Mouse (Mus musculus) liver, embryonic 13.5 days (tissue): ENCODE measurements around the gene Inka2. TPM values are rescaled to one million over a fixed set of nuclear protein-coding genes. Genes with fewer than 3 reads are reported as not detected.
"Not testable (repeated sequence)": the region's sequence is repeated elsewhere in the genome, so short reads cannot be mapped to it uniquely, and the experiment has no call there.

Experiments
- ATAC-seq: fragments of 200-750 bp; cut with Nextera tagmentation; 2 replicates; pipeline ENCODE4 v1.8.0; 2017; ENCODE audit warnings: low read depth, mild to moderate bottlenecking, moderate number of reproducible peaks, moderate library complexity
- DNase-seq: peaks from one replicate; pipeline ENCODE4 v3.0.0; 2022
- H3K27ac ChIP-seq: fragments of 300-500 bp; sonication (generic); 2 replicates; pipeline ENCODE4 v1.5.1; 2015; ENCODE audit warnings: moderate library complexity, mild to moderate bottlenecking, inconsistent platforms
- H3K27me3 ChIP-seq: fragments of 300-500 bp; sonication (generic); 2 replicates; pipeline ENCODE4 v1.6.1; 2015; ENCODE audit warnings: mild to moderate bottlenecking, inconsistent platforms
- H3K36me3 ChIP-seq: fragments of 300-500 bp; sonication (generic); 2 replicates; pipeline ENCODE4 v1.6.1; 2015; ENCODE audit warnings: mild to moderate bottlenecking, inconsistent platforms
- H3K4me1 ChIP-seq: fragments of 300-500 bp; sonication (generic); replicated peaks from 2 replicates; pipeline ENCODE4 v1.6.1; 2015; ENCODE audit warnings: inconsistent platforms
- H3K4me2 ChIP-seq: fragments of 300-500 bp; sonication (generic); 2 replicates; pipeline ENCODE4 v1.6.1; 2015; ENCODE audit warnings: inconsistent platforms, mild to moderate bottlenecking, moderate library complexity
- H3K4me3 ChIP-seq: fragments of 300-500 bp; sonication (generic); replicated peaks from 2 replicates; pipeline ENCODE4 v1.5.1; 2015; ENCODE audit warnings: mild to moderate bottlenecking, inconsistent platforms
- H3K9ac ChIP-seq: fragments of 300-500 bp; sonication (generic); 2 replicates; pipeline ENCODE4 v1.6.1; 2015; ENCODE audit warnings: mild to moderate bottlenecking, inconsistent platforms
- H3K9me3 ChIP-seq: fragments of 300-500 bp; sonication (generic); replicated peaks from 2 replicates; pipeline ENCODE4 v1.6.1; 2016; ENCODE audit warnings: inconsistent platforms
- WGBS: fragments of 180-500 bp; shearing (Covaris S2); methylation state at CpG from one replicate; pipeline ENCODE4 v1.1.7; 2015; ENCODE audit not compliant: insufficient replicate concordance; 5-methylcytosine and 5-hydroxymethylcytosine counted together
- polyA plus RNA-seq: library from polyadenylated mRNA; unstranded; fragments of >200 nt; fragmentation: Nextera tagmentation; extraction: Ambion mirVana; gene quantifications from 2 replicates; pipeline ENCODE4 v1.2.1, GENCODE M21; 2015

Inka2 gene
- polyA plus RNA-seq, 1 experiment from 2014 or later, result 0.31 TPM

DNA sequence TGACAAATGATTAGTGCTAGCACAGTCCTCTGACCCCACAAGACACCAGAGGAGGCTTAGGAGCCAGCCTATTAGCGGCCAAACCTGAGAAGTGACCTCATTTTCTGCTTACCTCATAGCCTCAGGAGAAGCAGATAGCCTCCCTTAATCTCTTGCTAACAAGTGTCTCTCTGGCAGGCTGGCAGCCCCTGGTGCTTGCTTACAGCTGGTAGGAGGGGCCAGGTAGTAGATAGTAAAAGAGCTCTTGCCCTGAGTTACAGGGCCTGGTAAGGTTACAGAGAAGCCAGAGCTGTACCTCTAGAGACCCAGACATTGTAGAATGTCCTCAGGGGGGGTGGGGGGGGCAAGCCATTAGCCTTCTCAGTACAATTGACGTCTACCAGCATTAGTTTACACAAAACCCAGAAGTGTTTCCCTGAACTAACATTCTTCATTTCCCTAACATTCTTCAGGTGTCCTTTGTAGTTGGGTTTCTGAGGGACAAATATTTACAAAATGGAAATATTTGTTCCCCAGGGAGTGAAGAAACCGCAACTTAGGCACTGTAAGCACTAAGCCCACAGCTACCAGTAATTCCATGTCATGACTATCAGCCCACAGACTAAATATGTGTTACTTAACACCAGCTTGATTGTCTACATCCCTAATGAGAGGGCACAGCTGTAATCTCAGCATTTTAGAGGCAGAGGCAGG, 5.0 kb upstream of the Inka2 start:
- H3K27me3 ChIP-seq, result peaks cover 28% of the 10 kb centered on the region
- DNase-seq (peak; percentile 79), ATAC-seq (peak; percentile 95)
- H3K4me2 ChIP-seq, result peak overlapping the region; percentile 44
- no peaks in the 10 kb centered on the region for H3K36me3 ChIP-seq
- WGBS, result 43% methylated on average over 3 of the region's 3 CpGs
- peak overlapping the region; percentile 87 for H3K27ac ChIP-seq
- H3K9ac ChIP-seq, result peak overlapping the region; percentile 46
- no peak overlapping the region for H3K4me3 ChIP-seq
- peaks cover 80% of the 10 kb centered on the region for H3K4me1 ChIP-seq
- no peaks in the 10 kb centered on the region for H3K9me3 ChIP-seq

- peak overlapping the region; percentile 61; the same call in 1 of the 2 replicates for H3K9ac ChIP-seq
- peak overlapping the region; percentile 20; the same call in 1 of the 2 replicates for H3K4me3 ChIP-seq
- DNase-seq, ATAC-seq, H3K9me3 ChIP-seq, H3K36me3 ChIP-seq: not testable (repeated sequence)
- H3K4me2 ChIP-seq, result peak overlapping the region; percentile 56
- peaks cover 23% of the 10 kb centered on the region for H3K27me3 ChIP-seq
- 17% methylated on average over 1 of the region's 1 CpGs for WGBS
- H3K4me1 ChIP-seq, result peaks cover 91% of the 10 kb centered on the region
- peak overlapping the region; percentile 79 for H3K27ac ChIP-seq
Measured at GRCm38 (mm10) chr3:105700786-105701185, 3.6 kb upstream of the Inka2 start.

DNA sequence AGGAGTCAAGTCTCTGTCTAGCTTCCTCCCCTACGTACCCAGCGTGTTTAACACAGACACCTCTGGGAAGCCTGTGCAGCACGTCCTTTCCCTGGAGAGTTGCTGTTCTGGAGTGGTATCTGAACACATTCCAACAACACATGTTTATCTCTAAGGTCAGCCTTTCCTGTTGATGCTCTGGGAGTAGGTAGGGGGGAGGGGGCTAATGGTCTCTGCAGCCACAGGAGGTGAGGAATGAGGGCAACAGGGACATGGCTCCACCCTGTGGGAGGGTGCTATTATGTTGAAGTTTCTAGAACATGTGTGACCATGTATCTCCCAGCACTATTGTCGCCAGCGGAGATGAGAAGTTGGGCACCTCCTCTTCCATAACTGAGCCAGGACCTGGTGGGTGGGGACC, 3.0 kb upstream of the Inka2 start:
- Histone ChIP-seq H3K27ac (peak overlapping the region; percentile 79), H3K27me3 (peaks cover 23% of the 10 kb centered on the region), H3K9me3 (no peaks in the 10 kb centered on the region), H3K4me2 (peak overlapping the region; percentile 56), H3K9ac (peak overlapping the region; percentile 61), H3K4me1 (peaks cover 87% of the 10 kb centered on the region), H3K4me3 (peak overlapping the region; percentile 20; the same call in 1 of the 2 replicates), H3K36me3 (no peaks in the 10 kb centered on the region)
- ATAC-seq (peak; percentile 12), DNase-seq (peak; percentile 54)
- 17% methylated on average over 5 of the region's 5 CpGs for WGBS

- Histone ChIP-seq H3K9ac (peak overlapping the region; percentile 71; the same call in 1 of the 2 replicates), H3K4me3 (no peak overlapping the region), H3K36me3 (no peaks in the 10 kb centered on the region), H3K27me3 (peaks cover 33% of the 10 kb centered on the region), H3K9me3 (no peaks in the 10 kb centered on the region), H3K4me1 (peaks cover 79% of the 10 kb centered on the region), H3K27ac (peak overlapping the region; percentile 39), H3K4me2 (peak overlapping the region; percentile 94)
- DNase-seq (no peak), ATAC-seq (no peak)
- 55% methylated on average over 6 of the region's 6 CpGs for WGBS
Measured at GRCm38 (mm10) chr3:105703571-105703970, 828 bp upstream of the Inka2 start.

GRCm38 (mm10) chr3:105705061-105705549, 706 bp downstream of the Inka2 start:
- Histone ChIP-seq H3K36me3 (no peaks in the 10 kb centered on the region), H3K4me3 (peak overlapping the region; percentile 65), H3K4me2 (peak overlapping the region; percentile 94), H3K27me3 (peaks cover 38% of the 10 kb centered on the region), H3K27ac (no peak overlapping the region), H3K9me3 (no peaks in the 10 kb centered on the region), H3K4me1 (peaks cover 63% of the 10 kb centered on the region), H3K9ac (peak overlapping the region; percentile 71)
- under 1% methylated on average over 28 of the region's 28 CpGs for WGBS
- no peak for DNase-seq
- ATAC-seq, result peak; percentile 35

DNA sequence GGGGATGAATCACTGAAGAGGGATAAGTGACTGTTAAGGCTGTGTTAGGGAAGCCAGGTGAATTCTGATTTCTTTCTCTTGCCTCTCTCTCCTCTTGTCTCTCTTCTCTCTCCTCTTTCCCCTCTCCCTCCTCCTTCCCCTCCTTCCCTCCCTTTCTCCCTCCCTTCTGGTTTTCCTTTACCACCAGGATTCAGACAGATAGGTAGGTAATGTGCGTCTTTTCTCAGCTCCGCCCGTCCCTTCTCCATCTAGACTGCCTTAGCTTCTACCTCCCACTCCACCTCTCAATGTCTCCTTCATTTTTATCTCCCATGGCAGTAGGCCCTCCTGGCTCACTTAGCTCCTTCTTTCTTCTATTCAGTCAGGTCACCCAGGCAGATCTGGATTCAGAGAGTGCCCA, 1.2 kb downstream of the Inka2 start:
- H3K4me1 ChIP-seq, result peaks cover 59% of the 10 kb centered on the region
- H3K9me3 ChIP-seq, result no peaks in the 10 kb centered on the region
- WGBS, result 35% methylated on average over 3 of the region's 3 CpGs
- peak overlapping the region; percentile 71 for H3K9ac ChIP-seq
- peaks cover 43% of the 10 kb centered on the region for H3K27me3 ChIP-seq
- no peaks in the 10 kb centered on the region for H3K36me3 ChIP-seq
- ATAC-seq (no peak), DNase-seq (no peak)
- peak overlapping the region; percentile 94 for H3K4me2 ChIP-seq
- H3K4me3 ChIP-seq, result peak overlapping the region; percentile 65
- no peak overlapping the region for H3K27ac ChIP-seq

DNA sequence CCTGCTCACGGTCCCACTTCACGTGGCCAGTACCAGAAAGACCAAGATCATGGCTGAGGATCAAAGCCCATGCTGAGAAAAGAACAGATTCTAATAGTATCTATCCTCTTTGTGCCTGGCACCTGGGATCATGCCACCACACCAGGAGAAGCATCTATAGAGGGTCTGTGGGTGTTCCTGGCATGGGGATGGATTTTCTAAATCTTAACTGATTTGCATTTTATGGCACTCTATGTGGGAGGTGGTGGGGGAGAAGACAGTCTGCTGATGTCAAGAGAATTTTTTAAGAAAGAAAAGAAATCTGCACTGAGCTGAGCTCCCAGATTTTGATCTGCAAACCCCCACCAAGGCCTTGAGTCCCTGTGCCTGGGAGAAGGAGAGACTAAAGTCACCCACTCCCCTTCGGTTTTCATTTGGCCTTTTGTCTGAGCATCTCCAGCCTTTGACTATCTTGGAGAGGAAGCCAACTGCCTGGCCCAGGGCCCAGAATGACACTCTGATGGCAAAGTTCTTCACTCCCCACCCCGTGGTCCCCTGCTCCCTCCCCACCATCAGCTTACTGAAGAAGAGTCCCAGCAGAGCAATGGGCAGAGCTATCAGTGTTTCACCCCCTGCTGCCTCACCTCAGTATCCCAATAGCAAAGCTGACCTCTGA, 2.1 kb downstream of the Inka2 start:
- H3K36me3 ChIP-seq, result no peaks in the 10 kb centered on the region
- H3K4me1 ChIP-seq, result peaks cover 50% of the 10 kb centered on the region
- 40% methylated on average over 4 of the region's 4 CpGs for WGBS
- no peak for DNase-seq
- no peak for ATAC-seq
- H3K4me3 ChIP-seq, result 0 out of 2 replicates have a peak overlapping the region, but pooled peaks have one; percentile 65
- H3K27ac ChIP-seq, result no peak overlapping the region
- no peak overlapping the region for H3K4me2 ChIP-seq
- H3K9me3 ChIP-seq, result no peaks in the 10 kb centered on the region
- H3K9ac ChIP-seq, result no peak overlapping the region
- H3K27me3 ChIP-seq, result peaks cover 46% of the 10 kb centered on the region

DNA sequence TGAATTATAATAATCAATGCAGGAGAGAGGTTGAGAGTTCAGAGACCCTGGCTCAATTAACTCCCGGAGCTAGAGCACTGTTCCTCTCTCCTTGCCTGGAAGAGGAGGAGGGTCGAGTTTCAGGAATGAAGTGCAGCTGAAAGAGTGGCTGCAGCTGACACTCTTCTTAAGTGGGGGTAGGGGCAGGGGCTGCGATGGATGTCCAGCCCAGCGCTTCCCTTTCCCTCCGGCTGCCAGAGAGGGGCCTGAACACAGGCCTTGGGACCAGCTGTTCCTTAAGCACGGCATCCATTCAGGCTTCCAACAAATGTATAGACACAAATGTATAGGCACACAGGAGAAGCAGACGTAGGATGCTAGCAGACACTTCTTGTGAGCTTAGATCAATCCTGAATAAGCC, 3.2 kb downstream of the Inka2 start:
- H3K9ac ChIP-seq, result no peak overlapping the region
- no peak for DNase-seq
- no peak for ATAC-seq
- H3K36me3 ChIP-seq, result no peaks in the 10 kb centered on the region
- no peak overlapping the region for H3K4me3 ChIP-seq
- H3K27ac ChIP-seq, result no peak overlapping the region
- peaks cover 39% of the 10 kb centered on the region for H3K4me1 ChIP-seq
- H3K27me3 ChIP-seq, result peaks cover 46% of the 10 kb centered on the region
- H3K4me2 ChIP-seq, result no peak overlapping the region
- 46% methylated on average over 7 of the region's 7 CpGs for WGBS
- H3K9me3 ChIP-seq, result no peaks in the 10 kb centered on the region

- Histone ChIP-seq H3K27me3 (peaks cover 49% of the 10 kb centered on the region), H3K9ac (no peak overlapping the region), H3K9me3 (no peaks in the 10 kb centered on the region), H3K4me1 (peaks cover 12% of the 10 kb centered on the region), H3K36me3 (no peaks in the 10 kb centered on the region), H3K4me2 (no peak overlapping the region), H3K4me3 (no peak overlapping the region), H3K27ac (no peak overlapping the region)
- DNase-seq, result no peak
- ATAC-seq, result no peak
- WGBS, result 74% methylated on average over 6 of the region's 6 CpGs
Measured at GRCm38 (mm10) chr3:105710246-105710645, 5.8 kb downstream of the Inka2 start.

GRCm38 (mm10) chr3:105711741-105712140, 7.3 kb downstream of the Inka2 start:
- Histone ChIP-seq H3K27ac (no peak overlapping the region), H3K4me1 (peaks cover 12% of the 10 kb centered on the region; the same call in 1 of the 2 replicates), H3K4me3 (no peak overlapping the region), H3K4me2 (no peak overlapping the region), H3K9ac (no peak overlapping the region), H3K9me3 (no peaks in the 10 kb centered on the region), H3K27me3 (peaks cover 36% of the 10 kb centered on the region), H3K36me3 (no peaks in the 10 kb centered on the region)
- WGBS, result 39% methylated on average over 7 of the region's 7 CpGs
- ATAC-seq, result no peak
- no peak for DNase-seq

DNA sequence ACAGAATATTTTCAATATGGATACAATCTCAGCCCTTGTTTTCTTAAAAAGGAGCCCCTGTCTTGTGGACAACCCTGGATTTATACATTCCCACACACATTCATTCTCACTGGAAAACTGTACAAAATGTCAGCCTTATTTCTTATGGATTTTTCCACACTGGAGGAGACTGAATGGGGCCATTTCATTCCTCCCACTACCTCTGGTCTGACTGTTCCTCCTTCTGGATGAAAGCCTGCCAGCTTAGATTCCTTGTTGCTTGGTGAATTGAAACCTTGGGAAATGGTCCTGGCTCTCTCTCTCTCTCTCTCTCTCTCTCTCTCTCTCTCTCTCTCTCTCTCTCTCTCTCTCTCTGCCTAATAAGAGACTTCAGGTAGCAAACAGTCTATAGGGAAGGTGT, 8.4 kb downstream of the Inka2 start:
- Histone ChIP-seq H3K27me3 (peaks cover 25% of the 10 kb centered on the region), H3K9ac (no peak overlapping the region), H3K4me3 (no peak overlapping the region), H3K4me2 (no peak overlapping the region), H3K4me1 (peaks cover 12% of the 10 kb centered on the region; the same call in 1 of the 2 replicates), H3K27ac (no peak overlapping the region), H3K9me3 (no peaks in the 10 kb centered on the region), H3K36me3 (no peaks in the 10 kb centered on the region)
- DNase-seq (no peak), ATAC-seq (no peak)
